Mouse (Mus musculus) gastrocnemius, postnatal 4 days (tissue): ENCODE measurements at regions not wholly inside any gene's neighbourhood (a gene's known extent, or its start where the extent isn't known, plus 50 kb on each side); places are given as distances from the start of the nearest gene placed in this dataset.
"Not testable (repeated sequence)": the region's sequence is repeated elsewhere in the genome, so short reads cannot be mapped to it uniquely, and the experiment has no call there.

ENCODE experiments used
- DNase-seq, 2 experiments: peaks; one replicate each; pipeline ENCODE4 v3.0.0; 2021 to 2022; ENCODE audit warnings: low spot score in 2 of 2, mixed read lengths in 2 of 2

GRCm38 (mm10) chr16:76524921-76525320, 151.3 kb upstream of the Nrip1 start:
- no peak for DNase-seq

GRCm38 (mm10) chr16:76521142-76521541, 147.5 kb upstream of the Nrip1 start:
- no peak for DNase-seq

GRCm38 (mm10) chr16:76520643-76520993, 147.0 kb upstream of the Nrip1 start:
- DNase-seq, result no peak

- no peak for DNase-seq
Observed at GRCm38 (mm10) chr16:76519911-76520642, 146.4 kb upstream of the Nrip1 start.

- no peak for DNase-seq
Observed at GRCm38 (mm10) chr16:76510861-76511260, 137.2 kb upstream of the Nrip1 start.

- no peak for DNase-seq
Observed at GRCm38 (mm10) chr16:76509109-76509650, 135.6 kb upstream of the Nrip1 start.

GRCm38 (mm10) chr16:76507191-76507746, 133.6 kb upstream of the Nrip1 start:
- no peak for DNase-seq

- DNase-seq, result no peak
Observed at GRCm38 (mm10) chr16:76506240-76506639, 132.6 kb upstream of the Nrip1 start.

- DNase-seq, result no peak
Observed at GRCm38 (mm10) chr16:76499686-76500400, 126.2 kb upstream of the Nrip1 start.

GRCm38 (mm10) chr16:76498233-76498632, 124.6 kb upstream of the Nrip1 start:
- no peak for DNase-seq

- no peak for DNase-seq
Observed at GRCm38 (mm10) chr16:76497041-76497808, 123.6 kb upstream of the Nrip1 start.

- no peak for DNase-seq
Observed at GRCm38 (mm10) chr16:76483419-76483818, 109.8 kb upstream of the Nrip1 start.

GRCm38 (mm10) chr16:76481966-76482365, 108.3 kb upstream of the Nrip1 start:
- DNase-seq, result no peak

GRCm38 (mm10) chr16:76477474-76477873, 103.8 kb upstream of the Nrip1 start:
- no peak for DNase-seq

GRCm38 (mm10) chr16:76474481-76474880, 100.9 kb upstream of the Nrip1 start:
- DNase-seq, result no peak

GRCm38 (mm10) chr16:76472386-76472785, 98.8 kb upstream of the Nrip1 start:
- no peak for DNase-seq

GRCm38 (mm10) chr16:76471081-76471480, 97.5 kb upstream of the Nrip1 start:
- DNase-seq, result no peak

GRCm38 (mm10) chr16:76459521-76459920, 85.9 kb upstream of the Nrip1 start:
- no peak for DNase-seq

- not testable (repeated sequence) for DNase-seq
Observed at GRCm38 (mm10) chr16:76456300-76456599, 82.6 kb upstream of the Nrip1 start.

GRCm38 (mm10) chr16:76455499-76456299, 82.1 kb upstream of the Nrip1 start:
- DNase-seq, result no peak
